Mouse (Mus musculus): Measurements from ENCODE around the gene Zdhhc17. TPM values are rescaled to one million over a fixed set of nuclear protein-coding genes. Genes with fewer than 3 reads are reported as not detected.

Gene Zdhhc17
- polyA plus RNA-seq (2015; fragmentation: Nextera tagmentation; extraction: Ambion mirVana): 14.3 and 16.5 TPM in 2 replicates

GRCm38 (mm10) chr10:111009641-111010479, at the start of gene Zdhhc17:
TSS of gene Zdhhc17 (minus strand) at chr10:111010140.

GRCm38 (mm10) chr10:110919531-110920343, 90.2 kb downstream of the Zdhhc17 start, which contains the start of gene Csrp2:
TSS of gene Csrp2 (plus strand) at chr10:110919789.

Other genes with a start within 250 kb of the Zdhhc17 start
- 177 and 218 TPM in 2 replicates for gene Csrp2, start 90.4 kb downstream of the Zdhhc17 start, polyA plus RNA-seq (2015; fragmentation: Nextera tagmentation; extraction: Ambion mirVana)
- gene Osbpl8, start 154.6 kb upstream of the Zdhhc17 start, polyA plus RNA-seq (2015; fragmentation: Nextera tagmentation; extraction: Ambion mirVana): 8.6 and 9.4 TPM in 2 replicates

All from adrenal gland, postnatal 0 days (tissue).